Mouse (Mus musculus): Measurements from ENCODE around the gene Gm10190. TPM values are rescaled to one million over a fixed set of nuclear protein-coding genes. Genes with fewer than 3 reads are reported as not detected.
"Not testable (repeated sequence)": the region's sequence is repeated elsewhere in the genome, so short reads cannot be mapped to it uniquely, and the experiment has no call there.

Gene Gm10190
- total RNA-seq (2014; fragmentation: Nextera tagmentation) (not detected in 2 replicates), total RNA-seq (2017) (not detected in 2 replicates)

- peak; percentile 95 for ATAC-seq (replicated peaks; ENCODE audit: poor library complexity, severe bottlenecking)
These were observed at the start of gene Gm10190 for GRCm38 (mm10) chr17:80372989-80373725. Gm10190 (minus strand) TSS chr17:80373541.

DNA sequence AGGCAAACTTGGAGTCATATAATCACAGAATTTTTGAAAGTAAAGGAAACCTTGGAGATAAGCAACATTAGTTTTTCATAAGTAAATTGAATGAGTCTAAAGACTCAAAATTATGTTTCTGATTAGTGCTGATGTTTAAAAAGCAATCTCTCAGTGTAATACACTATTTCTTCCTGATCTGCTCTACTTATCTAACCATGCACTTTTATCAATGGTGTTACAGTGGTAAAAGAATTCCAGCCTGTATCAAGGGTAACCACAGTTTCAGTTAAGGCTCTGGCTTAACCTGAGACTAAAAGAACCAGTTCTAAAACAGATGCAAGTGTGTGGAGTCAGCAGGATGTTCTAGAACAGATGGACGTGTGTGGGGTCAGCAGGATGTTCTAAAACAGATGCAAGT, 47.7 kb upstream of the Gm10190 start:
- no peak for ATAC-seq (replicated peaks; ENCODE audit: poor library complexity, severe bottlenecking)

DNA sequence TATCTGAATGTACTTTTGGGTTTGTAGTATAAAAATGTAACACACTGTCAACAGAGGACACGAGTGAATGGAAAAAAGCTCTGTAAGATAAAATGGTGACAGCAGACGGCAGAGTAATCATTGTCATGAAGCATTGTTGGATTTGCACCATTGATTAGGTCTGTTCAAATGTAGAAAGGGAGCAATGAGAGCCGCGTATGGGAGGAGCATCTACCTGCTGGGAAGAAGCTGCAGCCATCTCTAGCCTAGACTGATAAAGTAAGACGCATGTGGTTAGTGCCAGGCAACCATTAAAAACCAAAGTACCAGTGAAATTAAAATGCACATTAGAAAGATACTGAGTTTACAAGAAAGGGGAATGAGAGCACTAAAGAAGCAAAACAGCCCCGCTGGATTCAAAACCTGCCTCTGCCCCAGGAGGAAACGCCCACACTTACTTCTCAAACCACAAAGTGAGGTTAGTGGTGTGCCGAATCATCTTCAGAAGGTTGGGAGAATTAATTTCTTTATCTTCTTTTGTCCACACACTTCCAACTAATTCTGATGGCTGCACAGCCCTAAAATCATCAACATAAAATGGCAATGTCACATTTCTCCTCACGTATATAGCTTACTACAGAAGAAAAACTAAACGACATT, 45.4 kb upstream of the Gm10190 start:
- no peak for ATAC-seq (replicated peaks; ENCODE audit: poor library complexity, severe bottlenecking)

GRCm38 (mm10) chr17:80411182-80411581, 37.8 kb upstream of the Gm10190 start:
- ATAC-seq (replicated peaks; ENCODE audit: poor library complexity, severe bottlenecking): peak; percentile 61

GRCm38 (mm10) chr17:80398243-80398642, 24.9 kb upstream of the Gm10190 start:
- no peak for ATAC-seq (replicated peaks; ENCODE audit: poor library complexity, severe bottlenecking)

- peak; percentile 98 for ATAC-seq (replicated peaks; ENCODE audit: poor library complexity, severe bottlenecking)
These were observed 18.4 kb upstream of the Gm10190 start for GRCm38 (mm10) chr17:80391423-80392403.

DNA sequence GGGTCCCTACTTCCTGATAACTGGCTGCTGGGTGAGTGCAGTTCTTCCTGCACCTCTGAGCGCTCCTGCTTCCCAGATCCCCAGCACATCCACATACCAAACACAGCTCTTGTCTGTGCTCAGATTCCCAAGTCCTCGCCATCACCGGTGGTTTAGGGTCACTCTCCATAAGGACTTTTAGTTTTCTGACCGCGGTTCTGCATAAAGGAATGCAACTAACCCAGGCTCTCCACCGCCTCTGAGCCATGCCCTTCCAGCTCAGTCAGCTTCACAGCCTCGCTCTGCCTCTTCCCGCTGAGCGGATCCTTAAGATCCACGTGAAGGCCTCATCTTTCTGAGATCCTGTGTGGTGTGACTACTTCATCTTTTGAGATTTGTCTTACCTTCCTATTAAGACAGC, 16.7 kb upstream of the Gm10190 start:
- ATAC-seq (replicated peaks; ENCODE audit: poor library complexity, severe bottlenecking): no peak

DNA sequence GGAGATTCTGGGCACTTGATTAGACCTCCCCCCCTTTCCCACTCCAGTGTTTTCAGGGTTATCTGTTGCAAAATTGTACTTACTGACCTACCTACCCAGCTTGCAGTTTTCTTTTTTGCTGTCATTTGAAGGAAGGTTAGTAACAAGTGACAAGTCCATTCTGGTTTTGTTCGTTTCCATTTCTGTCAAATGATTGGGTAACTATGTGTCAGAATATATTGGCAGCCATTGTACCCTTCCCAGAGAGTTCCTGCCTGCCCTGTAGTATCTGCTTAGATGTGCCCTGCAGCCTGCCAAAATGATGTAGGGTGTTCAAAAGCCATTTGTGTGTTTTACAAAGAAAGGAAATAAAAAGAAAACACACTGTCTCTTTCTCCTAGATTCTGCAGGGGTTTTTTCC, 12.3 kb upstream of the Gm10190 start:
- no peak for ATAC-seq (replicated peaks; ENCODE audit: poor library complexity, severe bottlenecking)

- not testable (repeated sequence) for ATAC-seq (replicated peaks; ENCODE audit: poor library complexity, severe bottlenecking)
These were observed 5.0 kb upstream of the Gm10190 start for GRCm38 (mm10) chr17:80378386-80378785.

DNA sequence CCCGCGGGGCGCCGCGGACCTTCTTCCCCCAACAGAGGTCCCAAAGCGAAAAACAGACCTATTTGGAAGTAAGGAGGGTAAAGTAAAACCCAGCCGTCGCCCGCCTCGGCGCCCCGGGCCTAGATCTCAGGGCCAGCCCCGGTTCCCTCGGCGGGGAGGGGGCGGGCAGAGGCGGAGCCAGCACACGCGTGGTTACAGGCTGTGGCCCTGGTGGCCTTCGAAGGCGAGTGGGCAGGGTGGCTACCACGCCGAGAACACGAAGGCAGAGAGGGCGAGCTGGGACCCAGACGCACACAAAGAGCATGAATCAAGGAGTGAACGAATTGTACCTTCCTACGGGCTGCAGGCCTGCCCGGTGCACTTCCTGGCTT, 370 bp upstream of the Gm10190 start:
- peak; percentile 48 for ATAC-seq (replicated peaks; ENCODE audit: poor library complexity, severe bottlenecking)

- no peak for ATAC-seq (replicated peaks; ENCODE audit: poor library complexity, severe bottlenecking)
These were observed 4.7 kb downstream of the Gm10190 start for GRCm38 (mm10) chr17:80368606-80369005.

GRCm38 (mm10) chr17:80367276-80367675, 6.1 kb downstream of the Gm10190 start:
- no peak for ATAC-seq (replicated peaks; ENCODE audit: poor library complexity, severe bottlenecking)

DNA sequence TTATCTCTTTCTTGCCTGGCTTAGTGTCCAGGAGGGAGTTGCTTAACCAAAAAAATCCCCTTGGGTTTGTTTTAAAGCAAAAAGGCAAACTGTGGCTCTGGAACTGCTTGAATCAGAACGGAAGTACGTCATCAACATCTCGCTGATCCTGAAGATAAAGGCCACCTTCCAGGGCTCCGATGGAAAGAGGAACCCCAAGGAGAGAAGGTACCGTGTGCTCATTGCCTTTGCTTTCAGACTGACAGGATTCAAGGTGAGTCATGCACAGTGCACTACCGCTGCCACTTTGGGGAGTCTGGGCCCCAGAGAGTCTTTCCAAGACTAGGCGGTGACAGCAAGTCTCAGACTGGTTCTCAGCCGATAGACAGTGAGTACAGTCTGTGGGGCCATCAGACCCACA, 13.1 kb downstream of the Gm10190 start:
- peak; percentile 74 for ATAC-seq (replicated peaks; ENCODE audit: poor library complexity, severe bottlenecking)

GRCm38 (mm10) chr17:80347234-80347633, 26.1 kb downstream of the Gm10190 start:
- no peak for ATAC-seq (replicated peaks; ENCODE audit: poor library complexity, severe bottlenecking)

DNA sequence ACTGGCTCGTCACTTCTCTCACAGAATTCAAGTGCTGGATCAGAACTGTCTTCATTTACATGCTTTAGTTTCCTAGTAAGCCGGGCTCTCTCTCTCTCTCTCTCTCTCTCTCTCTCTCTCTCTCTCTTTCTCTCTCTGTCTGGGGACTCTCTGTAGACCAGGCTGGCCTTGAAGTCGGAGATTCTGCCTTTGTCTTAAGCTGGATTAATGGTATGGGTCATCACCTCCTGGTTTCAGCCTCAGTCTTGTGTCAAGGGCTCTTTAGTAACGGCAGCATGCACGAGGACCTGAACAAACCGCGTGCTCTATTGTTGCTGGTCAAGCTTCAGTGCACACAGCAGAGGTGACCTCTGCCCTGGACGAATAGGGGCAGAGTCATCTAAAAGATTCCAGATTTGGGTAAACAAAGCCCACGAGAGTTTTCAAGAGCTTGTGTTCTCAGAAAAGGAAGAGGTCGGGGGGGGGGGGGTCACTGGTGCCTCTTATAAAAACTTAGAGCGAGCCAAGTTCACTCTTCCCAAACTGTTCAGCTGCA, 26.7 kb downstream of the Gm10190 start:
- ATAC-seq (replicated peaks; ENCODE audit: poor library complexity, severe bottlenecking): no peak

- no peak for ATAC-seq (replicated peaks; ENCODE audit: poor library complexity, severe bottlenecking)
These were observed 28.1 kb downstream of the Gm10190 start for GRCm38 (mm10) chr17:80345277-80345676.

- no peak for ATAC-seq (replicated peaks; ENCODE audit: poor library complexity, severe bottlenecking)
These were observed 41.0 kb downstream of the Gm10190 start for GRCm38 (mm10) chr17:80332386-80332785.

DNA sequence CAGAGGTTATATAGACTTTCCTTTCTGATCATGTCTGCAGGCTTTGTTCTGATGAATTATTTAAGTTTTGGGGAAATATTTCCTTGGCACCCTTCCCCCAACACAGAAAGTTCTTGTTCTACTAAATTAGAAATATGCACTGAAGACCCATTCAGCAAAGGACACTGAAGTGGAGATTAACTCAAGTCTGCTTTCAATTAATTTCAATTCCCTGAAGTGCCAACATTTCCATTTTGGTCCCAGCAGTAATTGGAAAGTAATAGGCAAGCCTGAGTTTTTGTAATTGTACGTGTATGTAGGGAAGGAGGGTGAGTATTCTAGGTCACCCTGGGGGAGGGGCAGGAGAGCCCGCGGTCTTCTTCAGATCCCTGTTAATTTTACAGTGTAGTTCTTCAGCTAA, 46.9 kb downstream of the Gm10190 start:
- ATAC-seq (replicated peaks; ENCODE audit: poor library complexity, severe bottlenecking): no peak

DNA sequence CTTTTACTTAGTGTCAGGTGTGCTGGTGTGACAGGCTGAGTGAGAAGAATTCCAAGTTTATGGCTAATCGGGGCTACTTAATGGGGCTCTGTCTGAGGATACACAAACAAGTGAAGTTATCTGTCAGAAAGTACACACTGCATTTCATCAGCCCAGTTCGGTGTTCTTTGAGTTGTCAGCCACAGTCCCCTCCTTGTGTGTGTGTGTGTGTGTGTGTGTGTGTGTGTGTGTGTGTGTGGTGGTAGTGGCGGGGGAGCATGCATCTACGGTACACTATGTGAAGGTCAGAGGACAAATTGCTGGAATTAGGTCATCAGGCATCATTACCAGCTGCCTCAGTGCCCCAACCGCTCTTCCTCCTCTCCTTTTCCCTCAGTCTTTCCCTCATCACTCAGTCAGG, 47.9 kb downstream of the Gm10190 start:
- ATAC-seq (replicated peaks; ENCODE audit: poor library complexity, severe bottlenecking): no peak

GRCm38 (mm10) chr17:80324521-80324920, 48.8 kb downstream of the Gm10190 start:
- no peak for ATAC-seq (replicated peaks; ENCODE audit: poor library complexity, severe bottlenecking)

DNA sequence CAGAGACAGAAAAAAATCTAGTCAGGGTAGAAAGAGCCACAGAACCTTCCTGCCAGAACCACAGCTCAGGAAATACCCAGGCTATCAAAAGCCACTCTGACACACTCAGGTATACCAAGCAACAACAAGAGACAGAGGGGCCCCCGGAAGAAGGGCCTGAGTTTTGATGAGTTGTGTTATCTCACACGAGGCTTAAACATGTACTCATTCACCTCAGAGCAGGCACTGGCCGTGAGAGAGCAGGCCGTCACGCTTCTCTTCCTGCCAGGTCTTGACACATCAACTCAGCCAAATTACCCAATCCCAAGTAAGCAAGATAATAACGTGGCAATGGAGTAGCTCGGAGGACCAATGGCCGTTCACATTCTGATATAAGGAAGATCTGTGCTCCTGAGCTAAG, 49.7 kb downstream of the Gm10190 start:
- peak; percentile 89 for ATAC-seq (replicated peaks; ENCODE audit: poor library complexity, severe bottlenecking)
